Mouse (Mus musculus) T-helper 1 cell (primary cell): ENCODE data around the gene Surf4.

Experiments
- in situ Hi-C: fragments of 300-600 bp; cut with MboI, MseI; formaldehyde crosslinking; loops from one replicate; pipeline ENCODE4 v1.15.1; 2025; ENCODE audit warnings: high pct_unique_total_duplicates

The Surf4 gene

GRCm38 (mm10) chr2:26930390-26930789, 3.3 kb downstream of the Surf4 start:
- in situ Hi-C loops: loop anchor here (5.0 kb wide), 1 partner anchor 97 kb away; the partner anchor contains the start of gene Slc2a6

- in situ Hi-C loops: loop anchor here (10.0 kb wide), 1 partner anchor 1963 kb away; the partner anchor contains the start of gene Dph7
These were observed 5.8 kb downstream of the Surf4 start for GRCm38 (mm10) chr2:26927745-26928476.

- in situ Hi-C loops: loop anchor here (10.0 kb wide), 1 partner anchor 1957 kb away; the partner anchor contains the start of gene Dph7
These were observed 11.9 kb downstream of the Surf4 start for GRCm38 (mm10) chr2:26921784-26922183.

- in situ Hi-C loops: loop anchor here (10.0 kb wide), 1 partner anchor 1956 kb away; the partner anchor contains the start of gene Dph7
These were observed 13.4 kb downstream of the Surf4 start for GRCm38 (mm10) chr2:26920190-26920855.

GRCm38 (mm10) chr2:26919684-26920083, 14.0 kb downstream of the Surf4 start:
- in situ Hi-C loops: loop anchor here (10.0 kb wide), 1 partner anchor 1955 kb away; the partner anchor contains the start of gene Dph7

GRCm38 (mm10) chr2:26916738-26917137, 17.0 kb downstream of the Surf4 start:
- in situ Hi-C loops: no loop called here

GRCm38 (mm10) chr2:26915927-26916728, 17.6 kb downstream of the Surf4 start, which contains the start of the genes Surf2 and Surf1:
Gene Surf2 (plus strand): TSS chr2:26916367.
Gene Surf1 (minus strand): TSS chr2:26916530.
- in situ Hi-C loops: no loop called here

GRCm38 (mm10) chr2:26914148-26914941, 19.4 kb downstream of the Surf4 start:
- in situ Hi-C loops: no loop called here

- in situ Hi-C loops: no loop called here
These were observed 20.1 kb downstream of the Surf4 start for GRCm38 (mm10) chr2:26913416-26914147.

- in situ Hi-C loops: no loop called here
These were observed 21.4 kb downstream of the Surf4 start for GRCm38 (mm10) chr2:26912253-26912770.

- in situ Hi-C loops: no loop called here
These were observed 22.5 kb downstream of the Surf4 start for GRCm38 (mm10) chr2:26910994-26911765.

GRCm38 (mm10) chr2:26910124-26910993, 23.4 kb downstream of the Surf4 start, which contains the start of the genes Med22 and Rpl7a:
Gene Med22 (minus strand): TSS chr2:26910677.
Gene Rpl7a (plus strand): TSS chr2:26910764.
- in situ Hi-C loops: no loop called here

GRCm38 (mm10) chr2:26909387-26909784, 24.3 kb downstream of the Surf4 start:
- in situ Hi-C loops: no loop called here

- in situ Hi-C loops: no loop called here
These were observed 24.9 kb downstream of the Surf4 start for GRCm38 (mm10) chr2:26908710-26909386.

GRCm38 (mm10) chr2:26907109-26907508, 26.6 kb downstream of the Surf4 start:
- in situ Hi-C loops: no loop called here

- in situ Hi-C loops: no loop called here
These were observed 27.3 kb downstream of the Surf4 start for GRCm38 (mm10) chr2:26906431-26906830.

GRCm38 (mm10) chr2:26905936-26906335, 27.8 kb downstream of the Surf4 start:
- in situ Hi-C loops: no loop called here
